Mouse (Mus musculus) lung, embryonic 14.5 days (tissue): Measurements from ENCODE around the gene Mapk8ip2. TPM values are rescaled to one million over a fixed set of nuclear protein-coding genes. Genes with fewer than 3 reads are reported as not detected.

Experiments used
- ATAC-seq: fragments of 200-750 bp; cut with Nextera tagmentation; 2 replicates; pipeline ENCODE4 v1.8.0; 2017; ENCODE audit warnings: mild to moderate bottlenecking, moderate TSS enrichment, moderate library complexity; ENCODE audit not compliant: insufficient read depth
- DNase-seq: peaks from one replicate; pipeline ENCODE4 v3.0.0-alpha.2; 2015
- H3K27ac ChIP-seq: fragments of 300-500 bp; sonication (generic); 2 replicates; pipeline ENCODE4 v1.5.1; 2014; ENCODE audit warnings: low read depth, mild to moderate bottlenecking, moderate library complexity
- H3K27me3 ChIP-seq: fragments of 300-500 bp; sonication (generic); 2 replicates; pipeline ENCODE4 v1.6.1; 2014; ENCODE audit warnings: low read length, control low read depth; ENCODE audit not compliant: insufficient read depth
- H3K36me3 ChIP-seq: fragments of 300-500 bp; sonication (generic); 2 replicates; pipeline ENCODE4 v1.6.1; 2014; ENCODE audit warnings: control low read depth; ENCODE audit not compliant: insufficient read depth
- H3K4me1 ChIP-seq: fragments of 300-500 bp; sonication (generic); 2 replicates; pipeline ENCODE4 v1.6.1; 2014; ENCODE audit warnings: antibody characterized with exemption, control low read depth; ENCODE audit not compliant: insufficient read depth
- H3K4me2 ChIP-seq: fragments of 300-500 bp; sonication (generic); 2 replicates; pipeline ENCODE4 v1.6.1; 2014; ENCODE audit warnings: mild to moderate bottlenecking
- H3K4me3 ChIP-seq: fragments of 300-500 bp; sonication (generic); 2 replicates; pipeline ENCODE4 v1.5.1; 2014; ENCODE audit warnings: low read depth, low read length
- H3K9ac ChIP-seq: fragments of 300-500 bp; sonication (generic); 2 replicates; pipeline ENCODE4 v1.6.1; 2014
- H3K9me3 ChIP-seq: fragments of 300-500 bp; sonication (generic); 2 replicates; pipeline ENCODE4 v1.6.1; 2016; ENCODE audit warnings: low read depth, low read length, control low read depth
- CTCF ChIP-seq: IDR thresholded peaks from 2 replicates; pipeline ENCODE4 v1.5.1; 2016; ENCODE audit warnings: antibody characterized with exemption, low read depth
- WGBS: fragments of 180-500 bp; shearing (Covaris S2); extraction: QIAGEN DNeasy Blood & Tissue Kit; methylation state at CpG from one replicate; pipeline ENCODE4 v1.1.7; 2014; 5-methylcytosine and 5-hydroxymethylcytosine counted together
- polyA plus RNA-seq: library from polyadenylated mRNA; unstranded; fragments of >200 nt; fragmentation: Nextera tagmentation; extraction: Ambion mirVana; gene quantifications from 2 replicates; pipeline ENCODE4 v1.2.1, GENCODE M21; 2014

Mapk8ip2 gene
- polyA plus RNA-seq, 1 experiment from 2014 or later: 0.57 TPM

DNA sequence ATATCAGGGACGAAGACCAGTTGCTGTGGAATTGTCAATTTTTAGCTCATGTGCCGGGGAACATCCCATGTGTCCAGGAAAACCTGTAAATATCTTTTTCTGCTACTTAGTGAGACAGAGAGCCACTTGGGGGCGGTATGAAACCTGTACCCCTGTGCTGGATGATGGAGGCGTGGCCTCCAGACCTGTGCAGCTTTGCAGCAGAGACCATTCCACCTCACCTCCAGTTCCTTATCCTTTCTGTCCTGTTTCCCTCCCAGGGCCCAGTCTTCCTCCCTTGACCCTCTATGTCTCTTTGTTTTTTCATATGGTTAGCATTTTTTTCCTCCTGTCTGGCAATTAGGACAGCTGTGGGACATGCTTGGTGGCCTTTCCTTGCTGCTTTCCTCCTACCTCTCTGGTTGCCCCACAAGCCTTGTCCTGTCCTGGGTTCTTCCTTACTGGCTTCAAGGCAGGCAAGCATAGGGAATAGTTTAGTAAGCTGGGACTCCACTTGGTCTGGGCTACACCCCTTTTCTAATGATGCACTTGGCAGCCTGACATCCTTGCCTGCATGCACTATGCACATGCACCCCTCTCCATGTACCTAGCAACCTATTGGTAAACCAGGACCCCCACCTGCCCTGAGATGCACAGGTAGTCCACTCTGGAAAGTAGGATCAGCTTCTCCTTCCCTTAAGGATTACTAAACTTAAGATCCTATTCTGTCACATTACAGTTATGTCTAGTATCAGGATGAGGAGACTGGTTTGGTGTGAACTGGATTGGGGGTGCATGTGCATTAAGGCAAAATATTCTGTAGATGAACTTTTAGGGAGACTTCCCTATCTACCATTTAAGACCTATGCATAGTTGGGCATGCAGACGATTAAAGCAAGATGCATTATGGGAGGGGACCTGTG, 9.9 kb downstream of the Mapk8ip2 start:
- ATAC-seq (no peak), DNase-seq (peak; percentile 48)
- Histone ChIP-seq H3K36me3 (no peaks in the 10 kb centered on the region), H3K4me2 (no peak overlapping the region), H3K4me1 (no peaks in the 10 kb centered on the region), H3K27me3 (no peaks in the 10 kb centered on the region), H3K4me3 (no peak overlapping the region), H3K27ac (no peak overlapping the region), H3K9me3 (no peaks in the 10 kb centered on the region), H3K9ac (no peak overlapping the region)
- 45% methylated on average over 5 of the region's 5 CpGs for WGBS
- TF ChIP-seq CTCF: peak; percentile 33; the same call in 1 of the 2 replicates

DNA sequence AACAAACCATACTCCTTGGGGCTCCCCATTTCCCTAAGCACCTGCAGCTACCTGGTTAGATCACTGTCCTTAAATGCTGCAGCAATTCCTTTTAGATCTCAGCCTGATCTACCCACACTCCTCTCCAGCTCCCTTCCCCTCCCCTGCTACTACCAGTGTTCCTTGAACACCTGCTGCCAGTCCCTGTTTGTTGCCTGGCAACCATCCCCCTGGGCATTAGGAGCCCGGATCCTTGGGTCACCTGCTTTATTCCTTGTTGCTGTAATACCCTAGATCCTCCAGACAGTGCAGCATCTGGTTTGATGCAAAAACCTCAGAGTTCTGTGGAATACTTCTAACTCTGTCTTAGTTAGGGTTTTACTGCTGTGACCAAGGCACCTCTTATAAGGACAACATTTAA, 11.3 kb downstream of the Mapk8ip2 start:
- Histone ChIP-seq H3K9me3 (no peaks in the 10 kb centered on the region), H3K4me3 (no peak overlapping the region), H3K4me2 (no peak overlapping the region), H3K27me3 (no peaks in the 10 kb centered on the region), H3K4me1 (no peaks in the 10 kb centered on the region), H3K27ac (no peak overlapping the region), H3K36me3 (no peaks in the 10 kb centered on the region), H3K9ac (no peak overlapping the region)
- 0% methylated on average over 1 of the region's 1 CpGs for WGBS
- no peak for ATAC-seq
- no peak for DNase-seq
- TF ChIP-seq CTCF: no peak

GRCm38 (mm10) chr15:89468577-89468976, 14.9 kb downstream of the Mapk8ip2 start:
- TF ChIP-seq CTCF: peak; percentile 64

DNA sequence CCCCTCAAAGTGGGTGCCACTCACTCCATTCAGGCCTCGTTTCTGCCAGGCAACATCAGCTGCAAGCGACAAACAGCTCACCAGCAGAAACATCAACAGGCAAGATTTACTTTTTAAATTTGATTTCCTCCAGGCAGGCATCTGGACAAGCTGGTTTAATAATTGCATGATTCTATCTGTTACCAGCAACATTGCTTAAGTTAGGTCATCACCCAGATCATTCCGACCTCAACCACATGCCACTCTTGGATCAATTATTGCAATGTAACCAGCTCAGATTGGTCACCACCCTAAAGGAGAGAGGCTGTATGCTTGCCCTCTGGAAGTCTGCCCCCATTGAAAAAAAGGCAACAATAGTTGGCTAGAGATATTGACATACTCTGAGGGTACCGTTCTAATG, 17.8 kb downstream of the Mapk8ip2 start:
- 77% methylated on average over 4 of the region's 4 CpGs for WGBS
- Histone ChIP-seq H3K27me3 (no peaks in the 10 kb centered on the region), H3K4me2 (no peak overlapping the region), H3K27ac (no peak overlapping the region), H3K9ac (no peak overlapping the region), H3K9me3 (no peaks in the 10 kb centered on the region), H3K4me3 (no peak overlapping the region), H3K36me3 (no peaks in the 10 kb centered on the region), H3K4me1 (no peaks in the 10 kb centered on the region)
- TF ChIP-seq CTCF: no peak
- ATAC-seq (no peak), DNase-seq (no peak)

More at GRCm38 (mm10) chr15:89468577-89468976, 14.9 kb downstream of the Mapk8ip2 start:
- H3K9ac ChIP-seq: no peak overlapping the region
- H3K4me3 ChIP-seq: no peak overlapping the region
- ATAC-seq (no peak), DNase-seq (peak; percentile 57)
- H3K4me2 ChIP-seq: no peak overlapping the region
- H3K4me1 ChIP-seq: no peaks in the 10 kb centered on the region
- no peak overlapping the region for H3K27ac ChIP-seq
- WGBS: 31% methylated on average over 2 of the region's 2 CpGs
- no peaks in the 10 kb centered on the region for H3K36me3 ChIP-seq
- H3K27me3 ChIP-seq: no peaks in the 10 kb centered on the region
- H3K9me3 ChIP-seq: no peaks in the 10 kb centered on the region

- WGBS: 69% methylated on average over 9 of the region's 9 CpGs
- H3K9me3 ChIP-seq: no peaks in the 10 kb centered on the region
- H3K9ac ChIP-seq: no peak overlapping the region
- H3K27ac ChIP-seq: no peak overlapping the region
- no peak overlapping the region for H3K4me3 ChIP-seq
- DNase-seq (no peak), ATAC-seq (no peak)
- H3K27me3 ChIP-seq: no peaks in the 10 kb centered on the region
- no peak for TF ChIP-seq CTCF
- H3K36me3 ChIP-seq: no peaks in the 10 kb centered on the region
- H3K4me1 ChIP-seq: no peaks in the 10 kb centered on the region
- no peak overlapping the region for H3K4me2 ChIP-seq
Measured at GRCm38 (mm10) chr15:89473370-89473769, 19.7 kb downstream of the Mapk8ip2 start.

DNA sequence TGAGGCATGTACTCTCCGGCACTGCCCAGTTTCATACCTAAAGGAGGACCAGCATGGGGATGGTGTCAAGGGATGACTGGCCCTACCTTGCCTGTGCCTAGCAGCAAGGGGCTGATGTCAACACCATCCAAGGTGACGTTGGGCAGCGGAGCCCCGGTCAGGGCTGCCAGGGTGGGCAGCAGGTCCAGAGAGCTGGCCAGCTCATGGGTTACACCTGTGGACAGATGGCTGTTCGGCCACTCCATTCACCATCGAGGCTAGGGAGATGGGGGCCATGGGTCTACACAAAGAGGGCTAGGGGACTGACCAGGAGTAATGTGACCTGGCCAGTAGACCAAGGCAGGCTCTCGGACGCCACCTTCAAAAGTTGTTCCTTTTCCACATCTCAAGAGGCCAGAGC, 20.2 kb downstream of the Mapk8ip2 start:
- WGBS: 95% methylated on average over 8 of the region's 8 CpGs
- no peaks in the 10 kb centered on the region for H3K9me3 ChIP-seq
- DNase-seq (no peak), ATAC-seq (no peak)
- H3K36me3 ChIP-seq: no peaks in the 10 kb centered on the region
- H3K27ac ChIP-seq: no peak overlapping the region
- no peaks in the 10 kb centered on the region for H3K4me1 ChIP-seq
- no peak for TF ChIP-seq CTCF
- no peak overlapping the region for H3K9ac ChIP-seq
- H3K4me2 ChIP-seq: no peak overlapping the region
- H3K27me3 ChIP-seq: no peaks in the 10 kb centered on the region
- H3K4me3 ChIP-seq: no peak overlapping the region

DNA sequence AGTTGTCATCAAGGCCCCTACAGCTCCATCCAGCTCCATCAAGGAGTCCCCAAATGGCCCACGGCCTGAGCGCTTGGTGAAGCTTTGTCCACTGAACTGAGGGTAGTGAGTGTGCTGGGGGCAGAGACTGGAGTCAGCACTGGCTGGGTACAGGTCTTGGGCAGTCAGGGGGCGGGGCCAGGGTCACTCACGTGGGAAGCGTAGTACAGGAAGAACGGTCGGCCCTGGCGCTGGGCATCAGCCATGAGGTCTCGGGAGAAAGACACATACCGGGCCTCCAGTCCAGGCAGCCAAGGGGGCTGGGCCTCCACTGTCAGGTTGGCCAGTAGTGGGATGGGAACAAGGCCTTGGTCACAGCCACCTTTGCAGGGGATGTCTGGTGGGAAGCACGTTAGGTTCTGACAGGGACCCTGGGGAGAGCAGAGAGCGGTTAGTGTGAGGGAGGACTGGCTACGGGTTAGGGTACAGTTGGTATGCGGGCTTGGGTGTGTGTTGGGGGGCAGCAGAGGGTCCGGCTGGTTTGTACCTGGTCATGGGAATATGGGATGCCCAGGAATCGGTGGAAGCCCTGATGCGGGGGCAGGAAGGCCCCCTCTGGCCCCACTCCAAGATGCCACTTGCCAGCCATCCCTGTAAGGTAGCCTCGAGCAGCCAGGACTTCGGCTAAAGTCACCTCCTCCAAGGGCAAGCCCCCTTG, 21.0 kb downstream of the Mapk8ip2 start:
- ATAC-seq (no peak), DNase-seq (no peak)
- H3K27ac ChIP-seq: no peak overlapping the region
- H3K4me2 ChIP-seq: peak overlapping the region; percentile 84; the same call in 1 of the 2 replicates
- no peaks in the 10 kb centered on the region for H3K4me1 ChIP-seq
- TF ChIP-seq CTCF: no peak
- no peaks in the 10 kb centered on the region for H3K9me3 ChIP-seq
- no peaks in the 10 kb centered on the region for H3K27me3 ChIP-seq
- WGBS: 91% methylated on average over 19 of the region's 19 CpGs
- no peak overlapping the region for H3K4me3 ChIP-seq
- no peak overlapping the region for H3K9ac ChIP-seq
- H3K36me3 ChIP-seq: no peaks in the 10 kb centered on the region
